Mouse (Mus musculus): ENCODE data around the gene Copz2.

DNA sequence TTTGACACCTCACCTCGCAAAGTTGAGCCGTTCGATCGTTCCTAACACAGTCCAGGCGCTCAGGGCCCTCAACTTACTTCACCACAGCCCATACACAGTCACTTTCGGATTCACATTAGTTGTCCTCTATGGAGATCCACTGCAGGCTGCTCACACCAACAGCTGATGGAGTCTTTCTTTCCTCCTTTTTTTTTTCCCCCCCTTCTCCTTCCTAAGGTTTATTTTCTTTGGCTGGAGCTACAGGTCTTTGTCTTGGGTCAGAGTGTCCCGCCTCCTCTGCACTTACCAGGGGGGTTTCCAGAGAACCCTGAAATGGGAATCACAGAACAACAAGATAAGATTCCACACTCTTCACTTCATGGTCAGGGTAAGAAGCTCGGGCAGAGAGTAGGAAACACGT is 21.8 kb upstream of the Copz2 start:
- TF ChIP-seq CTCF (IDR thresholded peaks at IDR 0.05; ENCODE audit: low read depth) (no peak), EP300 (IDR thresholded peaks at IDR 0.05; ENCODE audit: low read depth) (no peak)
